Comparison of ENCODE assay signal across 26 mouse cellular contexts in genomic region chr17:31275181-31275580, GRCm38 (mm10). TPM values are rescaled to one million over a fixed set of nuclear protein-coding genes. Genes with fewer than 3 reads are reported as not detected.
DNase-seq lines count a peak whose midpoint lies in the region; ATAC-seq and TF ChIP-seq lines count a peak whose summit lies in the region.
"Had no signal": no experiment of that assay in that cellular context is flagged by ENCODE, and none has a peak within 500 bp of the region (broad histone marks: within the 10 kb centered on the region; RNA-seq: fewer than 3 reads in every experiment).

No protein-coding gene starts in this region.

- ATAC-seq in midbrain, embryonic 13.5 days = no peak
- ATAC-seq: forebrain, embryonic 14.5 days; midbrain, embryonic 16.5 days; Patski had no signal

- no peak for TF ChIP-seq CTCF in gastrocnemius, adult 2 months (IDR thresholded peaks at IDR 0.05)

- H3K4me1 ChIP-seq in midbrain, embryonic 13.5 days (replicated peaks) = peaks cover 11% of the 10 kb centered on the region; the same call in 1 of the 2 replicates

- H3K9ac ChIP-seq in midbrain, embryonic 13.5 days (replicated peaks) = no peak overlapping the region
- H3K9ac ChIP-seq: hindbrain, embryonic 12.5 days; liver, embryonic 15.5 days; lung, embryonic 15.5 days; neural tube, embryonic 15.5 days had no signal

- no peaks in the 10 kb centered on the region for H3K9me3 ChIP-seq in midbrain, embryonic 13.5 days
- H3K9me3 ChIP-seq: hindbrain, embryonic 12.5 days; limb, embryonic 10.5 days; liver, embryonic 15.5 days; lung, embryonic 15.5 days; neural tube, embryonic 15.5 days had no signal

- H3K27ac ChIP-seq in gastrocnemius, adult 2 months = no peak overlapping the region
- no peak overlapping the region for H3K27ac ChIP-seq in midbrain, embryonic 13.5 days
- H3K27ac ChIP-seq: heart, adult 2 months; hindbrain, embryonic 12.5 days; limb, embryonic 10.5 days; liver, embryonic 15.5 days; lung, embryonic 15.5 days; neural tube, embryonic 15.5 days had no signal

- no peaks in the 10 kb centered on the region for H3K36me3 ChIP-seq in midbrain, embryonic 13.5 days
- H3K36me3 ChIP-seq: hindbrain, embryonic 12.5 days; limb, embryonic 10.5 days; liver, embryonic 15.5 days; lung, embryonic 15.5 days; neural tube, embryonic 15.5 days had no signal

- no peak overlapping the region for H3K4me2 ChIP-seq in midbrain, embryonic 13.5 days (replicated peaks)
- H3K4me2 ChIP-seq: hindbrain, embryonic 12.5 days; liver, embryonic 15.5 days; lung, embryonic 15.5 days; neural tube, embryonic 15.5 days had no signal

- intact Hi-C loops in gastrocnemius, adult 2 months (cut with DNase I) = no loop called here

- WGBS in midbrain, embryonic 13.5 days = 90% methylated on average over 6 of the region's 6 CpGs

- H3K4me3 ChIP-seq in gastrocnemius, adult 2 months = no peak overlapping the region
- no peak overlapping the region for H3K4me3 ChIP-seq in midbrain, embryonic 13.5 days (replicated peaks)
- H3K4me3 ChIP-seq: heart, adult 2 months; hindbrain, embryonic 12.5 days; limb, embryonic 10.5 days; liver, embryonic 15.5 days; lung, embryonic 15.5 days; myocyte; neural tube, embryonic 15.5 days had no signal

- peak; percentile 8 for DNase-seq in gastrocnemius, adult 2 months
- no peak for DNase-seq in gastrocnemius, postnatal 10 days
- peak; percentile 49 for DNase-seq in CD4-positive helper T cell, adult 2 months (ENCODE audit: low read depth, low spot score)
- peak; percentile 65 for DNase-seq in induced T-regulatory cell, adult 2 months (ENCODE audit: low read depth)
- peak; percentile 58 for DNase-seq in thymus, postnatal 14 days
- DNase-seq in layer of hippocampus, adult 8-10 months (ENCODE audit: low spot score in 2 of 2) = no peak
- no peak for DNase-seq in neural tube, embryonic 10.5 days (ENCODE audit: extremely low spot score, low spot score)
- DNase-seq: adrenal gland, adult 8-10 months; cerebellum, adult 2 months; cerebellum, postnatal 25 days; gastrocnemius, postnatal 25 days; heart, adult 2 months; kidney, adult 18-20 months; liver; lung, postnatal 36 days; spleen, adult 18-20 months had no signal

- H3K27me3 ChIP-seq in midbrain, embryonic 13.5 days = peaks cover 5% of the 10 kb centered on the region
- H3K27me3 ChIP-seq: hindbrain, embryonic 12.5 days; lung, embryonic 15.5 days; neural tube, embryonic 15.5 days; Patski had no signal

RNA-seq across cellular contexts. Expression of gene Rsph1, which starts 2.0 kb away (rescaled TPM):
- total RNA-seq in gastrocnemius, adult 2 months (2021) = 10 to 100 TPM in 1 of 2 experiments, 1 to 10 TPM in 1; 4.7 to 17.5 TPM
- 1 to 10 TPM; 8.5 to 9.1 TPM for total RNA-seq in gastrocnemius, postnatal 10 days (2021)
- total RNA-seq in layer of hippocampus, adult 8-10 months (2022) = 10 to 100 TPM; 12.3 to 18.6 (median 15.4) TPM
- 2.4 and 2.7 TPM in 2 replicates for polyA plus RNA-seq in midbrain, embryonic 13.5 days (2015; fragmentation: Nextera tagmentation; extraction: Ambion mirVana)

RNA-seq across cellular contexts. Expression of gene Slc37a1, which starts 11.4 kb away (rescaled TPM):
- 1 to 10 TPM; 3.0 to 4.2 TPM for total RNA-seq in gastrocnemius, adult 2 months (2021)
- total RNA-seq in gastrocnemius, postnatal 10 days (2021) = 1 to 10 TPM; 2.4 to 2.6 TPM
- total RNA-seq in layer of hippocampus, adult 8-10 months (2022) = 1 to 10 TPM; 7.3 to 9.3 (median 8.5) TPM
- 11.4 and 17.4 TPM in 2 replicates for polyA plus RNA-seq in midbrain, embryonic 13.5 days (2015; fragmentation: Nextera tagmentation; extraction: Ambion mirVana)

Comparison
In these comparisons a context has a peak if more than half of its experiments do, and no peak if none do; other contexts are left out.
1. DNase-seq: peak in gastrocnemius, adult 2 months (single experiment), CD4-positive helper T cell, adult 2 months (single experiment), induced T-regulatory cell, adult 2 months (single experiment) and thymus, postnatal 14 days (single experiment); none in gastrocnemius, postnatal 10 days (single experiment), layer of hippocampus, adult 8-10 months (0 of 2) and neural tube, embryonic 10.5 days (single experiment).